Mouse (Mus musculus): Measurements from ENCODE around the gene Bcor.

GRCm38 (mm10) chrX:11988191-11988896, 171.8 kb downstream of the Bcor start:
- no peak for TF ChIP-seq POLR2A (IDR thresholded peaks at IDR 0.05; ENCODE audit: borderline replicate concordance, extremely low read depth, low read depth, low read length)
- no peak for TF ChIP-seq CTCF (IDR thresholded peaks at IDR 0.05; ENCODE audit: insufficient read depth, low read length)

Measured in lung, adult 2 months (tissue).